Mouse (Mus musculus) bone marrow, adult 2 months (tissue): ENCODE results near the gene Tufm. TPM values are rescaled to one million over a fixed set of nuclear protein-coding genes. Genes with fewer than 3 reads are reported as not detected.

Experiments
- H3K27ac ChIP-seq: fragments of 200-500 bp; 2 replicates; pipeline ENCODE4 v1.5.1; 2012; ENCODE audit warnings: low read depth, mild to moderate bottlenecking, control low read depth, inconsistent platforms, low read length; ENCODE audit not compliant: control insufficient read depth, poor library complexity, insufficient read depth
- H3K4me1 ChIP-seq: fragments of 200-500 bp; 2 replicates; pipeline ENCODE4 v1.6.1; 2011; ENCODE audit warnings: low read length; ENCODE audit not compliant: control insufficient read depth, insufficient read depth
- H3K4me3 ChIP-seq: fragments of 200-500 bp; replicated peaks from 2 replicates; pipeline ENCODE3; 2011; ENCODE audit warnings: mild to moderate bottlenecking, low read depth, low read length, control low read depth; ENCODE audit not compliant: control insufficient read depth
- CTCF ChIP-seq: fragments of 200-500 bp; IDR thresholded peaks from 2 replicates; pipeline ENCODE4 v1.5.1; 2011; ENCODE audit warnings: low read length, control low read depth; ENCODE audit not compliant: control insufficient read depth, insufficient read depth
- POLR2A ChIP-seq: fragments of 200-500 bp; IDR thresholded peaks from 2 replicates; pipeline ENCODE4 v1.6.1; 2011; ENCODE audit warnings: low read depth, mild to moderate bottlenecking, control low read depth, low read length, borderline replicate concordance; ENCODE audit not compliant: control insufficient read depth
- WGBS: fragments of 180-500 bp; shearing (Covaris S2); methylation state at CpG from one replicate; pipeline ENCODE4 v1.1.7; 2018; 5-methylcytosine and 5-hydroxymethylcytosine counted together
- polyA plus RNA-seq: library from polyadenylated mRNA; stranded (reverse); fragments of >200 nt; gene quantifications from 2 replicates; pipeline ENCODE4 v1.2.4, GENCODE M21; 2011; ENCODE audit warnings: low replicate concordance; ENCODE audit not compliant: missing spikeins, insufficient read depth, insufficient read length

The Tufm gene
- polyA plus RNA-seq, 1 experiment = 36.3 TPM

DNA sequence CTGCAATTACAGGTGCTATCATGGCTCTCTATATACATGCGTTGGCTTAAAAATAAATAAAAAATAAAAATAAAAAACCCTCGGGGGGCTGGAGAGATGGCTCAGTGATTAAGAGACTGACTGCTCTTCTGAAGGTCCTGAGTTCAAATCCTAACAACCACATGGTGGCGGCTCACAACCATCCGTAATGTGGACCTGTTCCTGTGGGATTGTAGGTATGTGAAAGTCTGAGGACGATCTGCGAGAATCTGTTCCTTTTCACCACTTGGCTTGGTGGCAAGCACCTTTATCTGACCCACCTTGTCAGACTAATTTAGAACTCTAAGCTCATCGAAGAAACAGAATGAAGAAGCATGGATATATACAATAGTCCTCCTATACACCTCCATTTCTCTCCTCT is 12.3 kb downstream of the Tufm start:
- 89% methylated on average over 7 of the region's 7 CpGs for WGBS
- no peak overlapping the region for H3K4me3 ChIP-seq
- no peaks in the 10 kb centered on the region for H3K4me1 ChIP-seq
- no peak overlapping the region for H3K27ac ChIP-seq
- TF ChIP-seq CTCF (no peak), POLR2A (no peak)

DNA sequence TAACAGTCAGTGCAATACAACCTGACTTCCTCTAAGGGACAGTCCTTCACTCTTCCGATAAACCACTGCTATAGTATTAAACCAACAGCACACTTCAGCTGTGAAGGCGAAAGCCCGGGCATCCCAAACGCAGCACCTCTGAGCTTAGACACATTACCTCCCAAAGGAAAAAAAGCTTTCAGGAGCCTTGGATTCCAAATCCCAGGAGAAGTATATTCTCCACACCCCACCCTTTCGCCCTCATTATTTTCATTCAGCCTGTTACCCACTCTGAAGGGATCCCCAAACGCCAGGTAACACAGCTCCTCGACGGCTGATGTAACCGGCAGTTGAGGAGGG is 14.5 kb downstream of the Tufm start:
- H3K4me1 ChIP-seq = no peaks in the 10 kb centered on the region
- peak overlapping the region; percentile 100 for H3K27ac ChIP-seq
- no peak for TF ChIP-seq CTCF
- TF ChIP-seq POLR2A = no peak
- peak overlapping the region; percentile 78 for H3K4me3 ChIP-seq
- 3% methylated on average over 9 of the region's 9 CpGs for WGBS

DNA sequence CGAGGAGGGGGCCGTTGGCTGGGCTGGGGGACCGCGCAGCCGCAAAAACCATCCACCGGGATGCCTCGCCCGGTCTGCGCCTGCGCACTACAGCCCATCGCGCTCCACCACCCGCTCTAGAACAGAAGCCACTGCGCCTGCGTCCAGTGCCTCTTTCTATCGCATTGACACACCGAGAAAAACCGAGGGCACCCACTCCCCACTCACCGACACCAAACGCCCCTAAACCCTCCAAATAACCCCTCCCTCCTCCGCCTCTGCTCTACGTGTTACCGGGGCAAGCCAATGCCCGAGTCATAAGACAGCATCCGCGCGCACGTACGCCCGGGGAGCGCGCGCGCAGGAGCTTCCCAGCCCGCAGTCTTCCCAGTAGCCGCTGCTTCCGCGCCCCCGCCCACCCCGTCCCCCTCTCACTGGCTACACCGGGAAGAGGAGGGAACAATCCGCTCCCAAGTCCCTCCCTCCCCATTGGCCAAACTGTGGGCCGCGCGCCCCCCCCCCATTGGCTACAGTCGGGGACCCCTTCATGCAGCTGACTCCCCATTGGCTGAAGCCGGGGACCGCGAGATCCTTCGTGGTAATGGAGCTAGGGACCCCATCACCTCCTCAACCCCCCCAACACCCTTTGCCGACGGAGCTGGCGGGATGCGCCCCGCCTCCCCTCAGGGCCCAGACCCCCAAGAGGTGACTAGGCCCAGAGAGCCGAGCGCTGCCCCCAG is 15.0 kb downstream of the Tufm start:
- Histone ChIP-seq H3K27ac (peak overlapping the region; percentile 100), H3K4me1 (no peaks in the 10 kb centered on the region), H3K4me3 (peak overlapping the region; percentile 78)
- no peak for TF ChIP-seq CTCF
- TF ChIP-seq POLR2A = peak; percentile 53; the same call in 1 of the 2 replicates
- 1% methylated on average over 55 of the region's 57 CpGs for WGBS

DNA sequence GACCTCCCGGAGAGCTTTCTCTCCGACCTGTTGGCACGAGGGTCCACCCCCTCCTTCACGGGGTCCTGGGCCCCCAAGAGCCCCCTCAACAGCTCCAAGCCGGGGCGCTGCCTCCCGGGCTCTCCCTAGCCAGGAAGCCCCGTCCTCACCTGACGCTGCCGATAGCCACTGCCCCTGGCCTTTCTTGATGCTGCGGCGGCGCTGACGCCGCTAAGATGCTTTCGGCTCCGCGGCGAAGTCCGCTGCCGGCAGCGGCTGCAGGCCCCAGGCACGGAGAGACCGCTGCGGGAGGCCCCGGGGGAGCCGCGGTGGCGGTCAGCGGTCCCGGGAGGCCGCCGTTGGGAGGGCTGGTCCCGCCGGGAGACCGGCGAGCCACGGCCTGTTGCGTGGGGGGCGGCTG is 15.6 kb downstream of the Tufm start:
- Histone ChIP-seq H3K4me1 (no peaks in the 10 kb centered on the region), H3K27ac (peak overlapping the region; percentile 100), H3K4me3 (peak overlapping the region; percentile 78)
- WGBS = under 1% methylated on average over 39 of the region's 40 CpGs
- TF ChIP-seq CTCF = no peak
- TF ChIP-seq POLR2A = no peak

DNA sequence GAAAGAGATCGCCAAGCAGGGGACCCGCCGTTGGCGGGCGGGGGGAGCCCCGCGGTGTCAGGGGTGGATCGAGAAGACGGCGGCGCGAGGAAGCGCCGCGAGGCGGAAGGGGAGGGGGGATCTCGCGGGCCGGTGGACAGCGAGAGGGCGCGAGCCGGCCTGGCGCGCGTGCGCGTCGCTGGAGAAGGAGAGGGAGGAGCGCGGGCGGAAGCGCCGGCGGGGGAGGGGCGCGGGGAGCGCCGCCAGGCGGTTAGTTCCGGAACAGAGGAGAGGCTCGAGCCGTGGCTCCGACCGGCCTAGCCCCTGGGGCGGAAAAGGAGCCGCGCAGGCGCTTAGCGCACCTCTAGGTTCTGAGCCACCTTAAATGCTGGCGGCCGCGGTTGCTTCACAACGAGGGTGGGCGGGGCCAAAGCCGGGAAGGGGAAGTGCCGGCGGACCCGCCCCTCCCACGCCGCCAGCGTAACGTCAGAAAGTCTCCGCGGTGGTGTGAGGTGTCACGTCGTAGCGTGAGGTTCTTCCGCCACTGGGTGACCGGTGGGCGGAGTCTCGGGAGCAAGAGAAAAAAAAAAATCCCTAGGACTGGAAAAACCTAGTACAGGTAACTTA is 16.2 kb downstream of the Tufm start, which contains the start of gene Atxn2l:
Gene Atxn2l (minus strand): TSS at position 165 of the 606 bp plus-strand sequence.
- peak within 1 kb of the TSS; percentile 78 for H3K4me3 ChIP-seq
- H3K4me1 ChIP-seq = no peaks in the 10 kb centered on the region
- under 1% methylated on average over 60 of the region's 72 CpGs for WGBS
- peak within 1 kb of the TSS; percentile 100 for H3K27ac ChIP-seq
- TF ChIP-seq CTCF (peak; percentile 47; the same call in 1 of the 2 replicates), POLR2A (peak; percentile 70; the same call in 1 of the 2 replicates)

DNA sequence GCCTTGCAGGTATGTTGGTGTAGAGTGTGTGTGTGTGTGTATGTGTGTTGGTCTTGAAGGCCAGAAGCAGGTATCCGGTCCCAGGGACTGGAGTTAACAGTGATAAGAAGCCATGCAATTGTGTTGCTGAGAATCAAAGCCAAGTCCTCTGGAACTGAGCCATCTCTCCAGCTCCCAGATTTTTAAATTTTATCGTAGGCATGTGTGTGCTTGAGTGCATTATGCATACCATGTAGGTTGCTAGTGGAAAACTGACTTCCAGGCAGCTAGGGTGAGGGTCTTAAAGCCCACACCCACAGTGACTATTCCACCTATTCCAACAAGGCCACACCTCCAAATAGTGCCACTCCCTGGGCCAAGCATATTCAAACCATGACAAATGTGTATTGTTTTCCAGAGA is 17.8 kb downstream of the Tufm start:
- WGBS = 65% methylated on average over 2 of the region's 2 CpGs
- Histone ChIP-seq H3K4me3 (no peak overlapping the region), H3K4me1 (no peaks in the 10 kb centered on the region), H3K27ac (no peak overlapping the region)
- TF ChIP-seq CTCF = no peak
- TF ChIP-seq POLR2A = no peak

DNA sequence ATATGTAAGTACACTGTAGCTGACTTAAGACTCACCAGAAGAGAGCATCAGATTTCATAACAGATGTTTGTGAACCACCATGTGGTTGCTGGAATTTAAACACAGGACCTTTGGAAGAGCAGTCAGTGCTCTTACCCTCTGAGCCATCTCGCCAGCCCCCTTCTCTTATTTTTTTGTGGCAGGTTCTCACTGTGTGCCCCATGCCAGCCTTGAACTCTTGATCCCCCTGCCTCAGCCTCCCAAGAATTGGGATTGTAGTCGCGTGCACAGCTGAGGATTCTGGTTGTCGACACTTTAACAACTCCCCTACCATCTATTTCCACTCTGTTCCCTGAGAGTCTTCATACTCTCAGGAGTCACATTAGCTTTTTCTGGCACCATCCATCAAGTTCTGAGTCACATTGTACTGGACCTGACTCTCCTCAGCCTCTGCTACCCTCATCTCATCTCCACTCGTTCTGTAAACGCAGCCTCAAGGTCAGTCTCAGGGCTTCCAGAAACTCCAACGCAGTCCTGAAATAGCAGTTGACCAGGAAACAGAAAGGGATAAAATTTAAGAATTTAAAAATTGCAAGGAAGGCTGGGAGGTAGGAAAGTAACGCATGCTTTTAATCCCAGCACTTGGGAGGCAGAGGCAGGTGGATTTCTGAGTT is 20.1 kb downstream of the Tufm start:
- TF ChIP-seq CTCF (no peak), POLR2A (no peak)
- H3K4me3 ChIP-seq = no peak overlapping the region
- 83% methylated on average over 8 of the region's 8 CpGs for WGBS

DNA sequence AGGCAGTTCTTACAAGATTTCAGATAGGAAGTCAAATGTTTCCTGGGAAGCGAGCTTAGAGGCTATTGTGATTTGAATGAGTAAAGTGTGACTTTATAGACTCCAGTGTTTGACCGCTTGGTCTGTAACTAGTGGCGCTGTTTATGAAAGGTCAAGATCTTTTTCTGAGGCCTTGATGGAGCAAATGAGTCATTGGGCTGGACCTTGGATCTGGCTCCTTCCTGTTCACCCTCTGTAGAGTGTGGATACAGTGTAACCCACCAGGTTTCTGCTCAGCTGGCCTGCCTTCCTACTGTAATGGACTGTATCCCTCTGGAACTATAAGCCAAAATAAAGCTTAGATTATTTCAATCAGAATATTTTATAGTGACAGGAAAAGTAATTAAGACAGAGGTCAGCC is 24.1 kb downstream of the Tufm start:
- no peak overlapping the region for H3K4me3 ChIP-seq
- H3K27ac ChIP-seq = no peak overlapping the region
- WGBS = 71% methylated on average over 3 of the region's 3 CpGs
- TF ChIP-seq POLR2A (no peak), CTCF (no peak)
- no peaks in the 10 kb centered on the region for H3K4me1 ChIP-seq

More for the DNA sequence above, 20.1 kb downstream of the Tufm start:
- no peaks in the 10 kb centered on the region for H3K4me1 ChIP-seq
- H3K27ac ChIP-seq = no peak overlapping the region
